Mouse (Mus musculus): ENCODE measurements at regions not wholly inside any gene's neighbourhood (a gene's known extent, or its start where the extent isn't known, plus 50 kb on each side); places are given as distances from the start of the nearest gene placed in this dataset.

- Histone ChIP-seq H3K4me3 (replicated peaks; ENCODE audit: low read length) (no peak overlapping the region), H3K4me1 (ENCODE audit: control insufficient read depth, insufficient read depth, low read length) (peaks cover 13% of the 10 kb centered on the region), H3K27me3 (ENCODE audit: control insufficient read depth, insufficient read depth, low read length) (no peaks in the 10 kb centered on the region), H3K27ac (ENCODE audit: low read length) (no peak overlapping the region), H3K4me2 (ENCODE audit: low read depth, low read length) (no peak overlapping the region), H3K9ac (ENCODE audit: low read length) (no peak overlapping the region), H3K36me3 (ENCODE audit: control insufficient read depth, insufficient read depth, low read length) (no peaks in the 10 kb centered on the region), H3K9me3 (replicated peaks; ENCODE audit: control insufficient read depth, low read length) (no peaks in the 10 kb centered on the region)
- ATAC-seq (ENCODE audit: insufficient read depth, low FRiP score) = no peak
- 75% methylated on average over 3 of the region's 3 CpGs for WGBS
Measured at GRCm38 (mm10) chr7:145108994-145109393, 98.9 kb downstream of the 1810010D01Rik start.

DNA sequence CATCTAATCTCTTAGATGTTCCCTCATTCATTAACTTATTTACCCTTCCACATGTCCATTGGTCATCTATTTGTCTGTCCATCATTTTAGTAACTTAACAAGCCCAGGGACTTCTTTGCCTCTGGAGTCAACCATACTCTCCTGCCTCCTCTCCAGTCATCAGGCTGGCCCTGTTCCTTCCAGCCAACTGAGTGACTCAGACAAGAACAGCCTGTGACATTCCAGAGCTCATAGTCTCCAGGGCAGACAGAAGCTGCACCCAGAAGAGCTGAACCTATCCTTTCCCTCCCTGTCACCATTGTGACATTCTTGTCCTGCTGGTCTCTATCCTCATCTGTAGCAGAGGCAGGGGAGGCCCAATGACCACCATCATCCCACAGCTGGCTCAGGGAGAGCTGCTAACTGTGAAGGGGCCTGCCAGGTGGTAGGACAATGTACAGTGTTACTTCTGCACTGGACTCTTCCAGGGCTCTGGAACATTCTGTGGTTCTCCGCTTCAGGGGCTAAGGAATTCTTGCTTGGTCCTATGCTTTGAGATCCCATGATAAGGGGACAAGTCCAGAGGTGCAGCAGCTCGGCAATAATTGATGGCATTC, 100.2 kb downstream of the 1810010D01Rik start:
- no peak for ATAC-seq (ENCODE audit: insufficient read depth, low FRiP score)
- Histone ChIP-seq H3K4me1 (ENCODE audit: control insufficient read depth, insufficient read depth, low read length) (peaks cover 13% of the 10 kb centered on the region), H3K4me2 (ENCODE audit: low read depth, low read length) (no peak overlapping the region), H3K9me3 (replicated peaks; ENCODE audit: control insufficient read depth, low read length) (no peaks in the 10 kb centered on the region), H3K36me3 (ENCODE audit: control insufficient read depth, insufficient read depth, low read length) (no peaks in the 10 kb centered on the region), H3K27me3 (ENCODE audit: control insufficient read depth, insufficient read depth, low read length) (no peaks in the 10 kb centered on the region), H3K9ac (ENCODE audit: low read length) (no peak overlapping the region), H3K4me3 (replicated peaks; ENCODE audit: low read length) (no peak overlapping the region), H3K27ac (ENCODE audit: low read length) (no peak overlapping the region)
- 87% methylated on average over 2 of the region's 2 CpGs for WGBS

GRCm38 (mm10) chr7:145106494-145106849, 101.4 kb downstream of the 1810010D01Rik start:
- no peaks in the 10 kb centered on the region for H3K9me3 ChIP-seq (replicated peaks; ENCODE audit: control insufficient read depth, low read length)
- H3K4me2 ChIP-seq (ENCODE audit: low read depth, low read length) = no peak overlapping the region
- WGBS = 44% methylated on average over 4 of the region's 4 CpGs
- no peaks in the 10 kb centered on the region for H3K27me3 ChIP-seq (ENCODE audit: control insufficient read depth, insufficient read depth, low read length)
- ATAC-seq (ENCODE audit: insufficient read depth, low FRiP score) = no peak
- no peak overlapping the region for H3K4me3 ChIP-seq (replicated peaks; ENCODE audit: low read length)
- H3K9ac ChIP-seq (ENCODE audit: low read length) = no peak overlapping the region
- no peak overlapping the region for H3K27ac ChIP-seq (ENCODE audit: low read length)
- peaks cover 13% of the 10 kb centered on the region for H3K4me1 ChIP-seq (ENCODE audit: control insufficient read depth, insufficient read depth, low read length)
- H3K36me3 ChIP-seq (ENCODE audit: control insufficient read depth, insufficient read depth, low read length) = no peaks in the 10 kb centered on the region

DNA sequence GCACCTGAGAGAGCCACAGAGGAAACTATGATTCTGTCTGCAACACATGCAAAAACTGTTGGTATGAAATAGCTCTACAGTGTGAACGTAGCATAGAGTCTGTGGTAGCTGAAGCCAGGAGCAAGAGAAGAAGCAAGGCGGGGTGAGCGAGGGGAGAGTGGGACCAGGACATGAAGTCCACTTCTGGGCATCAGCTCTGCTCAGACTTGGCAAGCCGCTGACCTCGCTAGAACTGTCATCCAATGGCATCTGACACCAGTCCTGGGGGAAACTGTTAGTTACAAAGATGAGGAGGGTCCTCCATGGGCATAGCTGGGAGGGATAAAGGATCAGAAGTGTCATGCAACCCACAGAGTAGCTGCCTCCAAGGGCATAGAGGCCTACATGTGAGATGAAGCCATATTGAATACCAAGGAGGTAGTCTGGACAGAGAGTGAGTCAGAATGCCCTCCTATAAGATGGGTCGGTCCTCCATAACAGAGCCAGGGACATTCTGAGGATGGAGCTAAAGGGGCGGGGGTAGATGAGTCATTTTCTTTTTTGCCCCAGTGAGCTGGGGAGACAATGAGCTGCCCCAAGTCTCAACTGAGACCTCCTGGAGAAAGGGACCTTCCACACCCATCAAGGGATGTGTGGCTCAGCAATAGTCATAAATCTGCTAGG, 102.0 kb downstream of the 1810010D01Rik start:
- Histone ChIP-seq H3K27me3 (ENCODE audit: control insufficient read depth, insufficient read depth, low read length) (no peaks in the 10 kb centered on the region), H3K9ac (ENCODE audit: low read length) (no peak overlapping the region), H3K4me2 (ENCODE audit: low read depth, low read length) (no peak overlapping the region), H3K4me1 (ENCODE audit: control insufficient read depth, insufficient read depth, low read length) (peaks cover 9% of the 10 kb centered on the region), H3K9me3 (replicated peaks; ENCODE audit: control insufficient read depth, low read length) (no peaks in the 10 kb centered on the region), H3K27ac (ENCODE audit: low read length) (no peak overlapping the region), H3K4me3 (replicated peaks; ENCODE audit: low read length) (no peak overlapping the region), H3K36me3 (ENCODE audit: control insufficient read depth, insufficient read depth, low read length) (no peaks in the 10 kb centered on the region)
- no peak for ATAC-seq (ENCODE audit: insufficient read depth, low FRiP score)
- 88% methylated on average over 7 of the region's 7 CpGs for WGBS

- H3K4me3 ChIP-seq (replicated peaks; ENCODE audit: low read length) = no peak overlapping the region
- H3K4me2 ChIP-seq (ENCODE audit: low read depth, low read length) = no peak overlapping the region
- peak; percentile 22; the same call in 1 of the 2 replicates for ATAC-seq (ENCODE audit: insufficient read depth, low FRiP score)
- no peaks in the 10 kb centered on the region for H3K27me3 ChIP-seq (ENCODE audit: control insufficient read depth, insufficient read depth, low read length)
- WGBS = 58% methylated on average over 5 of the region's 5 CpGs
- no peaks in the 10 kb centered on the region; the same call in 1 of the 2 replicates for H3K4me1 ChIP-seq (ENCODE audit: control insufficient read depth, insufficient read depth, low read length)
- peak overlapping the region; percentile 29; the same call in 1 of the 2 replicates for H3K9ac ChIP-seq (ENCODE audit: low read length)
- no peak overlapping the region for H3K27ac ChIP-seq (ENCODE audit: low read length)
- H3K36me3 ChIP-seq (ENCODE audit: control insufficient read depth, insufficient read depth, low read length) = no peaks in the 10 kb centered on the region
- H3K9me3 ChIP-seq (replicated peaks; ENCODE audit: control insufficient read depth, low read length) = no peaks in the 10 kb centered on the region
Measured at GRCm38 (mm10) chr7:145102692-145103091, 105.2 kb downstream of the 1810010D01Rik start.

DNA sequence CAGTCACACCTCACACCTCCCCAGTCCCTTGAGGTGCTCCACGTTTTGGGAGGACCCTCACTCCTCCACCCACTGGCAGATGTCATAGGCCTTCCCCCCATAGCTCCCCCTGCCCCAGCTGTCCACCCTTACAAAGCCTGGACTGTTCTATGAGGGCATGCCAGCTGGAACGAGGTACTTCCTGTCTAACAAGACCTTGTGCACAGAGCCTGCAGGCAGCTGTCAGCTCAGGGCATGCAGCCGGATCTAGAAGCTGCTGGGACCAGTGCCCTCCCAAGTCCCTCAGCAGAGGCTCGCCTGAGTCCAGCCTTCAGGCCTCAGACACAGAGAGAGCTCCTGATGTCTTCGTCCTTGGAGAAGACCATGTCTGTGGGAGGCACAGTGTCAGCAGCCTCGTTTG, 105.7 kb downstream of the 1810010D01Rik start:
- H3K36me3 ChIP-seq (ENCODE audit: control insufficient read depth, insufficient read depth, low read length) = no peaks in the 10 kb centered on the region
- WGBS = 45% methylated on average over 6 of the region's 6 CpGs
- H3K27ac ChIP-seq (ENCODE audit: low read length) = no peak overlapping the region
- peak overlapping the region; percentile 29; the same call in 1 of the 2 replicates for H3K9ac ChIP-seq (ENCODE audit: low read length)
- H3K4me2 ChIP-seq (ENCODE audit: low read depth, low read length) = no peak overlapping the region
- no peaks in the 10 kb centered on the region; the same call in 1 of the 2 replicates for H3K4me1 ChIP-seq (ENCODE audit: control insufficient read depth, insufficient read depth, low read length)
- no peaks in the 10 kb centered on the region for H3K9me3 ChIP-seq (replicated peaks; ENCODE audit: control insufficient read depth, low read length)
- ATAC-seq (ENCODE audit: insufficient read depth, low FRiP score) = peak; percentile 67; the same call in 1 of the 2 replicates
- no peak overlapping the region for H3K4me3 ChIP-seq (replicated peaks; ENCODE audit: low read length)
- H3K27me3 ChIP-seq (ENCODE audit: control insufficient read depth, insufficient read depth, low read length) = no peaks in the 10 kb centered on the region

DNA sequence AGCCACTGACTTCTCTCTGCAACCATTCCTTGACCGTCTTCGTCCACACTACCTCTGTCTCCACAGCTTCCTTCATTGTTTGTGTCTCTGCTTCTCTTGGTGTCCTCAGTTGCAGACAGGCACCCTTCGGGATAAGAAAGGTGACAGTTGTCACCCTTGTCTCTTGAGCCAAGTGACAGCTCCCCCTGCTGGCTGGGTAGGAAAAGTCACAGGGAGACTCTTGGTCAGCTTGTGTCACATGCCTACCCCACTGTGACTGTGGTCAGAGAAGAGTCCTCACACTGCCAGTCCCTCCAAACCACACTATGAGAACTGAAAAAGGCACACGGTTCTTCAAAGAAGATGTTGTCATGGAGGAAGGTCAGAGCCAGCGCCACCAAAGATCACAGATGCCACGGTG, 109.6 kb downstream of the 1810010D01Rik start:
- Histone ChIP-seq H3K27ac (ENCODE audit: low read length) (no peak overlapping the region), H3K9ac (ENCODE audit: low read length) (no peak overlapping the region), H3K4me2 (ENCODE audit: low read depth, low read length) (no peak overlapping the region), H3K27me3 (ENCODE audit: control insufficient read depth, insufficient read depth, low read length) (no peaks in the 10 kb centered on the region), H3K4me1 (ENCODE audit: control insufficient read depth, insufficient read depth, low read length) (no peaks in the 10 kb centered on the region; the same call in 1 of the 2 replicates), H3K4me3 (replicated peaks; ENCODE audit: low read length) (no peak overlapping the region), H3K9me3 (replicated peaks; ENCODE audit: control insufficient read depth, low read length) (no peaks in the 10 kb centered on the region), H3K36me3 (ENCODE audit: control insufficient read depth, insufficient read depth, low read length) (no peaks in the 10 kb centered on the region)
- 89% methylated on average over 6 of the region's 6 CpGs for WGBS
- no peak for ATAC-seq (ENCODE audit: insufficient read depth, low FRiP score)

GRCm38 (mm10) chr7:145094134-145094526, 113.8 kb downstream of the 1810010D01Rik start:
- H3K4me2 ChIP-seq (ENCODE audit: low read depth, low read length) = no peak overlapping the region
- H3K4me3 ChIP-seq (replicated peaks; ENCODE audit: low read length) = no peak overlapping the region
- WGBS = 59% methylated on average over 7 of the region's 7 CpGs

GRCm38 (mm10) chr7:145093417-145094133, 114.3 kb downstream of the 1810010D01Rik start:
- Histone ChIP-seq H3K4me2 (ENCODE audit: low read depth, low read length) (no peak overlapping the region), H3K4me1 (ENCODE audit: control insufficient read depth, insufficient read depth, low read length) (no peaks in the 10 kb centered on the region), H3K9me3 (replicated peaks; ENCODE audit: control insufficient read depth, low read length) (no peaks in the 10 kb centered on the region), H3K4me3 (replicated peaks; ENCODE audit: low read length) (no peak overlapping the region), H3K27me3 (ENCODE audit: control insufficient read depth, insufficient read depth, low read length) (no peaks in the 10 kb centered on the region), H3K36me3 (ENCODE audit: control insufficient read depth, insufficient read depth, low read length) (no peaks in the 10 kb centered on the region), H3K9ac (ENCODE audit: low read length) (no peak overlapping the region), H3K27ac (ENCODE audit: low read length) (no peak overlapping the region)
- 78% methylated on average over 3 of the region's 3 CpGs for WGBS
- peak; percentile 35; the same call in 1 of the 2 replicates for ATAC-seq (ENCODE audit: insufficient read depth, low FRiP score)

More at GRCm38 (mm10) chr7:145094134-145094526, 113.8 kb downstream of the 1810010D01Rik start:
- H3K9ac ChIP-seq (ENCODE audit: low read length) = no peak overlapping the region
- H3K9me3 ChIP-seq (replicated peaks; ENCODE audit: control insufficient read depth, low read length) = no peaks in the 10 kb centered on the region
- ATAC-seq (ENCODE audit: insufficient read depth, low FRiP score) = no peak
- H3K36me3 ChIP-seq (ENCODE audit: control insufficient read depth, insufficient read depth, low read length) = no peaks in the 10 kb centered on the region
- H3K27me3 ChIP-seq (ENCODE audit: control insufficient read depth, insufficient read depth, low read length) = no peaks in the 10 kb centered on the region
- no peak overlapping the region for H3K27ac ChIP-seq (ENCODE audit: low read length)
- no peaks in the 10 kb centered on the region for H3K4me1 ChIP-seq (ENCODE audit: control insufficient read depth, insufficient read depth, low read length)
